Mouse (Mus musculus) lung, adult 2 months (tissue): ENCODE data around the gene Pkn2.

Experiments
- CTCF ChIP-seq: fragments of 200-500 bp; IDR thresholded peaks from 2 replicates; pipeline ENCODE4 v1.5.1; 2011; ENCODE audit warnings: mild to moderate bottlenecking, low read length, control low read depth; ENCODE audit not compliant: insufficient read depth
- POLR2A ChIP-seq: fragments of 200-500 bp; IDR thresholded peaks from 2 replicates; pipeline ENCODE4 v1.6.1; 2011; ENCODE audit warnings: low read depth, mild to moderate bottlenecking, control low read depth, low read length, borderline replicate concordance; ENCODE audit errors: extremely low read depth

- TF ChIP-seq CTCF (no peak), POLR2A (no peak)
Observed at GRCm38 (mm10) chr3:142757841-142758240, 124.0 kb downstream of the Pkn2 start.
